Mouse (Mus musculus): Measurements from ENCODE around the gene Rgs1. TPM values are rescaled to one million over a fixed set of nuclear protein-coding genes. Genes with fewer than 3 reads are reported as not detected.

Gene Rgs1
- 171 TPM for polyA plus RNA-seq (2014; fragmentation: Illumina TruSeq; extraction: RNeasy Lipid Tissue Mini Kit (QIAGEN cat#74804); ENCODE audit: low read depth, low replicate concordance)

DNA sequence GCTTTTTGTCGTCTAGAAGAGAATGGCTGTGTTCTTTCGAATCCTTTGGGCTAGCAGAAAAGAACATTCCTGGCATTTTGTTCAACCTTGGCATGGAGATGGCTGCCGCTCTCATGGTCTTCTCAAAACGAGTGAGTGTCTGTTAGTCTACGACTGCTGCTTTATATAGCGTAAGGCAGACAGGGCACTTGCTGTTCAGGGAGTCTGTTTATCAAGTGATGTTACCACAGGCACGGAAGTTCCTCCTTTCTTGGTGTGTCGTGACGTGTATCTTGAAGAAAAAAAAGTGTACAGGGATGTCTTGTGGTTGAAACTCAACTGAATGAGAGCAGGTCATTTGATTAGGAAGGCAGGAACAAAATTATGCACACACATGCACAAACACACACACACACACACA, at the start of gene Rgs1:
Gene Rgs1, minus strand, starts transcription at position 320 of the 400 bp plus-strand sequence.

Other genes starting within 250 kb of the Rgs1 start
- gene Rgs2, start 245.1 kb downstream of the Rgs1 start, polyA plus RNA-seq (2014; fragmentation: Illumina TruSeq; extraction: RNeasy Lipid Tissue Mini Kit (QIAGEN cat#74804); ENCODE audit: low read depth, low replicate concordance), result 92.1 TPM
- gene Rgs13, start 71.9 kb downstream of the Rgs1 start, polyA plus RNA-seq (2014; fragmentation: Illumina TruSeq; extraction: RNeasy Lipid Tissue Mini Kit (QIAGEN cat#74804); ENCODE audit: low read depth, low replicate concordance), result 44.8 TPM

Measured in sigmoid colon, adult 10 weeks (tissue).